Mouse (Mus musculus) bone marrow macrophage, adult 2 months (primary cell): ENCODE measurements at regions not wholly inside any gene's neighbourhood (a gene's known extent, or its start where the extent isn't known, plus 50 kb on each side); places are given as distances from the start of the nearest gene placed in this dataset.

Experiments
- CTCF ChIP-seq: IDR thresholded peaks from 2 replicates; pipeline ENCODE4 v1.5.1; 2012; ENCODE audit warnings: low read depth, mild to moderate bottlenecking, low read length, moderate library complexity
- POLR2A ChIP-seq: IDR thresholded peaks from 2 replicates; pipeline ENCODE4 v1.6.1; 2012; ENCODE audit warnings: mild to moderate bottlenecking, low read depth, low read length, borderline replicate concordance

- TF ChIP-seq CTCF: no peak
- TF ChIP-seq POLR2A: no peak
Measured at GRCm38 (mm10) chr6:33137823-33138222, 77.8 kb upstream of the Chchd3 start.
